Mouse (Mus musculus) kidney, adult 2 months (tissue): ENCODE measurements around the gene Scn10a. TPM values are rescaled to one million over a fixed set of nuclear protein-coding genes. Genes with fewer than 3 reads are reported as not detected.

ENCODE experiments used
- DNase-seq: peaks from one replicate; pipeline ENCODE4 v3.0.0; 2021
- H3K27ac ChIP-seq: fragments of 200-500 bp; 2 replicates; pipeline ENCODE4 v1.5.1; 2012; ENCODE audit warnings: low read depth, low read length, control low read depth, inconsistent platforms; ENCODE audit not compliant: insufficient read depth
- H3K27me3 ChIP-seq: fragments of 200-500 bp; replicated peaks from 2 replicates; pipeline ENCODE4 v1.6.1; 2012; ENCODE audit warnings: mild to moderate bottlenecking, moderate library complexity, low read length, inconsistent platforms; ENCODE audit not compliant: control insufficient read depth, insufficient read depth
- H3K36me3 ChIP-seq: fragments of 200-500 bp; 2 replicates; pipeline ENCODE4 v1.6.1; 2012; ENCODE audit warnings: mild to moderate bottlenecking, moderate library complexity, low read length, inconsistent platforms; ENCODE audit not compliant: control insufficient read depth, insufficient read depth
- H3K4me1 ChIP-seq: fragments of 200-500 bp; 2 replicates; pipeline ENCODE4 v1.6.1; 2011; ENCODE audit warnings: low read length; ENCODE audit not compliant: control insufficient read depth, insufficient read depth
- H3K4me3 ChIP-seq: fragments of 200-500 bp; 2 replicates; pipeline ENCODE4 v1.5.1; 2011; ENCODE audit warnings: mild to moderate bottlenecking, low read depth, low read length, control low read depth; ENCODE audit not compliant: insufficient read depth
- CTCF ChIP-seq: fragments of 200-500 bp; conservative IDR thresholded peaks from 2 replicates; pipeline ENCODE4 v1.5.1; 2011; ENCODE audit warnings: low read depth, mild to moderate bottlenecking, control low read depth, low read length, moderate library complexity, mixed read lengths; ENCODE audit not compliant: insufficient read depth, insufficient read length
- POLR2A ChIP-seq: fragments of 200-500 bp; IDR thresholded peaks from one replicate; pipeline ENCODE4 v1.6.1; 2011; ENCODE audit warnings: low read depth, low read length, control low read depth
- WGBS: fragments of 180-500 bp; shearing (Covaris S2); methylation state at CpG from one replicate; pipeline ENCODE4 v1.1.7; 2018; 5-methylcytosine and 5-hydroxymethylcytosine counted together
- polyA plus RNA-seq: library from polyadenylated mRNA; depleted of rRNA; stranded (reverse); fragments of >200 nt; gene quantifications from 2 replicates; pipeline ENCODE4 v1.2.3, GENCODE M21; 2012

Scn10a gene
- polyA plus RNA-seq, 1 experiment, result not detected

DNA sequence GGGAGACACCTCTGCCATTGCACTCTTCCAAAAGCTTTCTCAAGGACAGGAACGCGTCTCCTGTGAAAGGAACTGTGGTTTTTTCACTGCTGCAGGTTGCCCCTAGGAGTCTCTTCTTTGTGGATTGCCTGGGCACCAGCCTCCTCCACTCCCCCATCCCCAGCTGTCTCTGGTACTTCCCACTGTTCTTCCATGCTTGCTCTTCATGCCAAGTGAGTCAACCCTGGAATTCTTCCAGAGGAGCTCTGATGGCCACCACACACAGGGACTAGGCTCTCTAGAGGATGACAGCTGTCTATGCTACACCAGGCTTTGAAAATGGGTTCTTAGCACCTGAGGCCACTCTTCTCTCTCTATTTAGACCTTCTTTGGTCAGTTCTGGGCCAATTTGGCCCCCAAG is 142.1 kb downstream of the Scn10a start:
- H3K4me3 ChIP-seq, result no peak overlapping the region

DNA sequence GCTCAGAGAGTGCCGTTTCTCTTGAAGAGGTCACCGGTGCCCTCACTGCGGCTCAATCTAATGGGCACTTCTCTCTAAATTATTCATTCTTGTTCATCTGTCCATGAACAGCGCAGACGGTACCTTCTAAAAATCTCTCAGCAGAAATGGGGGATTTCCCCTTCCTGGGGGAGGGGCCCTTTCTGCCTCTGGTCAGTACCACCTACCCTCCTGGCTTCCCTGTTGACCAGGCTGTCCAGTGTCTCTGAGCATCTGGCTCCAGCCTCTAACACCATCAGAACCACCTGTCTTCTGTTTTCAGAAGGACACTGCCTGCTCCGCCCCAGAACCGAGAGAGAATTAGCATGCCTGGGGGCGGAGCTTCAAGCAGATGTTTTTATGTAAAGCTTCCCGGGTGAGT is 143.4 kb downstream of the Scn10a start:
- TF ChIP-seq CTCF (no peak), POLR2A (no peak)
- DNase-seq, result no peak
- no peaks in the 10 kb centered on the region for H3K4me1 ChIP-seq
- H3K4me3 ChIP-seq, result no peak overlapping the region
- H3K27me3 ChIP-seq, result no peaks in the 10 kb centered on the region; the same call in 1 of the 2 replicates
- H3K27ac ChIP-seq, result no peak overlapping the region
- no peaks in the 10 kb centered on the region for H3K36me3 ChIP-seq
- 50% methylated on average over 9 of the region's 9 CpGs for WGBS

More for the DNA sequence above, 142.1 kb downstream of the Scn10a start:
- H3K4me1 ChIP-seq, result no peaks in the 10 kb centered on the region
- no peaks in the 10 kb centered on the region; the same call in 1 of the 2 replicates for H3K27me3 ChIP-seq
- 75% methylated on average over 2 of the region's 2 CpGs for WGBS
- no peaks in the 10 kb centered on the region for H3K36me3 ChIP-seq
- TF ChIP-seq CTCF (no peak), POLR2A (no peak)
- no peak for DNase-seq
- no peak overlapping the region for H3K27ac ChIP-seq

DNA sequence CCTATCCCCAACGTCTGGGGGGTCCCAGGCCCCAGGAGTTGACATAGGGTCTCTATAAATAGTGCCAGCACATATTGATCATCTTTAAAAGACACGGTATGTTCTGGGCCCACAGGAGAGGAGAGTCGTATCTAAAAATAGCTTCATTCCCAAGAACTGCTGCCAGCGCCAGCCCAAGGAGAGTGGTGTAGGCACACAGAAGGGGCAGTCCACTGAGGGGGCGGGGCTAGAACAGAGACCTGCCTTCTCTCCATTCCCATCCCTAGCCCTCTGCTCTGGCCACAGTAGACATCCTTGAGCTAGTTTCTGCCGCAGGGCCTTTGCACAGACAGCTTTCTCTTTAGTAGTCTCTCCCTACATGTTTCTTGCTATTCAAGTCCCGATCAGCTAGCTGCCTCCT is 144.8 kb downstream of the Scn10a start:
- Histone ChIP-seq H3K4me1 (no peaks in the 10 kb centered on the region), H3K36me3 (no peaks in the 10 kb centered on the region), H3K4me3 (no peak overlapping the region), H3K27ac (no peak overlapping the region), H3K27me3 (no peaks in the 10 kb centered on the region; the same call in 1 of the 2 replicates)
- DNase-seq, result no peak
- 82% methylated on average over 7 of the region's 7 CpGs for WGBS
- TF ChIP-seq POLR2A (no peak), CTCF (no peak)

DNA sequence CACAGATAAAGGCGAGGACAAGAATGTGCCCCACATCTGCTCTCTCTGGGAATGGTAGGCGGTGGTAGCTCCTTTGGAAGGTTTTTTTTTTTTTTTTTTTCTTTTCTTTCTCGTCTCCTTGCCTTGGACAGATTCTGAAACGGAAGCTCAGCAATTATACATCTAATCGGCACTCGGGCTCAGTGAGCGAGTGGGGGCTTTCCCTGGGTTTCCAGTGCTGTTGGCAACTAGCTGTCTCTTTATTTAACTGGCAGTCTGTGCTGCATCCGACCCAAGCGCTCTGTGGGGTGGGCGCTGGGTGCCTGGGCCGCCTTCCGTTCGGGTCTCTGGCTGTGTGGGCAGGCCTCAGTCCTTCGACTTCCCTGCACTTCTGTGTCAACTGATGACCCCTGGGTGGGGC is 146.1 kb downstream of the Scn10a start:
- TF ChIP-seq POLR2A (no peak), CTCF (no peak)
- Histone ChIP-seq H3K27me3 (no peaks in the 10 kb centered on the region), H3K4me1 (no peaks in the 10 kb centered on the region), H3K27ac (no peak overlapping the region), H3K36me3 (no peaks in the 10 kb centered on the region), H3K4me3 (no peak overlapping the region)
- no peak for DNase-seq
- WGBS, result 71% methylated on average over 14 of the region's 14 CpGs

DNA sequence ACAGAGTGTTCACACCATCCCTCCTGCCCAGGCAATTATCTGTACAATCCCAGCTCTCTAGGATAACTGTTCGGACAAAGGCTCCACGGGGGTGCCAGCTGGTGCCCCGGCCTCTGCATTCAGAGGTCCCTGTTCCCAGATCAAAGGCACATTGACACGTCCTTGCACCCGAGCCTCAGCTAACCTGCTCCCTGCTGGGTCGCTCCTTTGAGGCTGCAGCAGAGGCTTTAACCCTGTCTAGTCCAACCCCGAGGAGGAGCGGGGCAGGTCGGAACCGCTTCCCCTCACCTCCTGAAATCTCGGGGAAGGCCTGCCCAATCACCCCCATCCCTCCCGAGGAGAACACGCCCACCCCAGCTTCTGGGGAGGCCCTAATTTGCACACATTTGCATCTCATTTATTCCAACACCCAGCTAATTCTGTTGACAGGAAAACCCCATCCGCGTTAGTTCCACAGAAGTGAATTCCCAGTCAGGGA is 147.7 kb downstream of the Scn10a start:
- TF ChIP-seq CTCF, result no peak
- no peak for TF ChIP-seq POLR2A
- Histone ChIP-seq H3K4me3 (no peak overlapping the region), H3K36me3 (no peaks in the 10 kb centered on the region), H3K27me3 (no peaks in the 10 kb centered on the region), H3K27ac (no peak overlapping the region), H3K4me1 (no peaks in the 10 kb centered on the region)
- 8% methylated on average over 15 of the region's 15 CpGs for WGBS
- DNase-seq, result no peak

DNA sequence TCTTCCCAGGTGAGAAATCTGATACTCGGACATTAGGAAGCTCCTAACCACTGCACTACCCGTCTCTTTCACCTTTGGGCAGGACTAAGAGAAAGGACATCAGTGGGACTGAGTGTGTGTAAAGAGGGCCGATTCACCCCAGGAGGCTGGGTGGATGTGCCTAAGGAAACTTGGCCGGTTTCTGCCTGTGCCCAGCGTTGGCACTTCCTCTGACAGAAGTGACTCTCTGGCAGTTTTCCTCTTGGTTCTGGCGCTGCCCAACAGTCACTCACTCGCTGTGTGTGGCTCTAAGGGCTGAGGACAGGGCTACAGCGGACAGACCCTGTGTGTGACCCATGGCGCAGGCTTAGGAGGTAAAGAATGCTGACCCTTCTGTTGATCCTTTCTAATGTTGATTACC is 148.5 kb downstream of the Scn10a start:
- Histone ChIP-seq H3K4me1 (no peaks in the 10 kb centered on the region), H3K27me3 (no peaks in the 10 kb centered on the region), H3K36me3 (no peaks in the 10 kb centered on the region), H3K4me3 (no peak overlapping the region), H3K27ac (no peak overlapping the region)
- DNase-seq, result no peak
- TF ChIP-seq POLR2A (no peak), CTCF (no peak)
- WGBS, result 28% methylated on average over 9 of the region's 9 CpGs

DNA sequence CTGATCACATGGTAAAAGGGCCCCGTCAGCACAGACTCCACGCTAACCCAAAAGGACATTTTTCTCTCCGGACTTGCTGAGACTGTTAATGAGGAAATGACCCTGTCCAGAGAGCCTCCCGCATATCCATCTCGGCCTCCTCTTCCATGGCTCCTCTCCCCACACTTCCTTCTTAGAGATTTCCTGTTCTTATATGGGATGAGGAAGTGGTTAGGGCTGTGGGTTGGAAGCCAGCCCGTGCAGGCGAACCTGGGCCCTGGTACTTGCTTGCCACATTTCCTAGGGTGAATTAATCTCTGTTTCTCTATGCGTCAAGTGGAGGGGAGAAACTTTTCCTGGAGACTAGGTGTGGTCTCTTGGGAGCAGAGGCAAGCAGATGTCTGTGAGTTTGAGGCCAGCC is 150.4 kb downstream of the Scn10a start:
- TF ChIP-seq CTCF (no peak), POLR2A (no peak)
- H3K4me3 ChIP-seq, result no peak overlapping the region
- H3K4me1 ChIP-seq, result no peaks in the 10 kb centered on the region
- H3K27ac ChIP-seq, result no peak overlapping the region
- DNase-seq, result no peak
- WGBS, result 64% methylated on average over 8 of the region's 8 CpGs
- no peaks in the 10 kb centered on the region for H3K36me3 ChIP-seq
- H3K27me3 ChIP-seq, result no peaks in the 10 kb centered on the region
